Comparison of ENCODE assay signal across 15 mouse cellular contexts in the genomic region with DNA sequence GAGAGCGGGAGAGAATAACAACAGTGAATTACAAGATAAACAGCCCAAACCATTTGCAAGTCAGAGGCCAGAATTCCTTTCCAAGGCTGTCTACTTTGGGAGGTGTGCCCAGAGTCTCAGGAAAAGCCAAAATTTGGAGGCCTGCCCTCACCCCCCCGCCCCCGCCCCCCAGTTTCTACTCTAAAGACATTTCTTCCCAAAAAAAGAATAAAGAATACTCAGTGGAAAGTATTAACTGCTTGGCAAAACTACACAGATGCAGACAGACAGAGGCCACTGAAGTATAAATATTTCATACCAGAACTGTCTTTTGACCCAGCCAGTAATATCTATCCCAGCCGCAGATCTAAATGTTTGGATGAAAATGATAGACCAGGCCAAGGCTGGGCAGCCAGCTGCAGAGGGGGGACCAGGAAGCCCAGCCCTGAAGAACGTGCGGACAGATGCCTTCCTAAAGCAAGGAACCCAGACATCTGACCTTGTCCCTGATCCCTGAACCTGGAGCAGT. TPM values are rescaled to one million over a fixed set of nuclear protein-coding genes. Genes with fewer than 3 reads are reported as not detected.
DNase-seq lines count a peak whose midpoint lies in the region; ATAC-seq and TF ChIP-seq lines count a peak whose summit lies in the region.
"Had no signal": no experiment of that assay in that cellular context is flagged by ENCODE, and none has a peak within 500 bp of the region (broad histone marks: within the 10 kb centered on the region; RNA-seq: fewer than 3 reads in every experiment).

No protein-coding gene starts in this region.

- no peak for ATAC-seq in heart, embryonic 11.5 days (replicated peaks; ENCODE audit: insufficient number of reproducible peaks, low FRiP score, low TSS enrichment)
- peak; percentile 92 for ATAC-seq in lung, embryonic 16.5 days (ENCODE audit: low read depth)
- ATAC-seq: CD4-positive, CD25-positive, alpha-beta regulatory T cell, adult 4 months; forebrain, postnatal 0 days; Patski had no signal

- H3K4me3 ChIP-seq in heart, adult 2 months = no peak overlapping the region
- H3K4me3 ChIP-seq in heart, embryonic 11.5 days (ENCODE audit: low read depth, low read length) = no peak overlapping the region
- no peak overlapping the region for H3K4me3 ChIP-seq in lung, embryonic 16.5 days (ENCODE audit: low read length)

- no peak for TF ChIP-seq EP300 in heart, adult 2 months (IDR thresholded peaks at IDR 0.05; ENCODE audit: insufficient read depth, low read depth, low read length)

- DNase-seq in heart, adult 2 months = peak in 1 of 2 experiments; percentile 35
- peak; percentile 75 for DNase-seq in ovary, adult 18-20 months (ENCODE audit: low spot score)
- DNase-seq in ovary, postnatal 14 days (ENCODE audit: low spot score) = no peak
- no peak for DNase-seq in embryo, embryonic 10 days (ENCODE audit: low spot score)
- DNase-seq in embryo, embryonic 11 days = no peak
- DNase-seq: adrenal gland, postnatal 25 days; cerebellum, adult 8-10 months; forebrain, postnatal 0 days; midbrain, embryonic 14.5 days; thymus, adult 2 months had no signal

- H3K36me3 ChIP-seq in heart, adult 2 months (ENCODE audit: control insufficient read depth, insufficient read depth, low read length) = no peaks in the 10 kb centered on the region
- H3K36me3 ChIP-seq in heart, embryonic 11.5 days (ENCODE audit: control insufficient read depth, insufficient read depth, low read length) = no peaks in the 10 kb centered on the region
- no peaks in the 10 kb centered on the region for H3K36me3 ChIP-seq in lung, embryonic 16.5 days (ENCODE audit: control insufficient read depth, insufficient read depth, low read length)

- H3K4me2 ChIP-seq in heart, embryonic 11.5 days = no peak overlapping the region
- H3K4me2 ChIP-seq in lung, embryonic 16.5 days (ENCODE audit: low read depth, low read length) = no peak overlapping the region

- TF ChIP-seq CTCF in heart, adult 2 months (IDR thresholded peaks at IDR 0.05) = no peak

- no peaks in the 10 kb centered on the region for H3K27me3 ChIP-seq in heart, adult 2 months (ENCODE audit: control insufficient read depth, insufficient read depth, low read length)
- no peaks in the 10 kb centered on the region for H3K27me3 ChIP-seq in heart, embryonic 11.5 days (ENCODE audit: control insufficient read depth, insufficient read depth, low read length)
- no peaks in the 10 kb centered on the region for H3K27me3 ChIP-seq in lung, embryonic 16.5 days (ENCODE audit: control insufficient read depth, insufficient read depth, low read depth, low read length)
- H3K27me3 ChIP-seq: Patski had no signal

- TF ChIP-seq POLR2A in heart, adult 2 months (IDR thresholded peaks at IDR 0.05; ENCODE audit: insufficient read depth, low read depth, low read length) = no peak

- peaks cover 7% of the 10 kb centered on the region for H3K4me1 ChIP-seq in heart, adult 2 months (ENCODE audit: control insufficient read depth, insufficient read depth, low read length)
- H3K4me1 ChIP-seq in heart, embryonic 11.5 days (ENCODE audit: control insufficient read depth, insufficient read depth, low read length) = no peaks in the 10 kb centered on the region
- peaks cover 10% of the 10 kb centered on the region; the same call in 1 of the 2 replicates for H3K4me1 ChIP-seq in lung, embryonic 16.5 days (replicated peaks; ENCODE audit: control insufficient read depth, insufficient read depth, low read length)

- no peak overlapping the region; the same call in 1 of the 2 replicates for H3K9ac ChIP-seq in heart, adult 2 months (ENCODE audit: low read depth, low read length)
- H3K9ac ChIP-seq in heart, embryonic 11.5 days (ENCODE audit: low read depth, low read length) = no peak overlapping the region
- H3K9ac ChIP-seq in lung, embryonic 16.5 days (ENCODE audit: low read length) = no peak overlapping the region
- H3K9ac ChIP-seq: forebrain, postnatal 0 days; liver, embryonic 14.5 days had no signal

- H3K79me2 ChIP-seq in heart, adult 2 months (replicated peaks; ENCODE audit: control insufficient read depth, insufficient read depth, low read length) = no peaks in the 10 kb centered on the region

- peak overlapping the region; percentile 36 for H3K27ac ChIP-seq in heart, adult 2 months
- H3K27ac ChIP-seq in heart, embryonic 11.5 days (ENCODE audit: low read depth, low read length) = no peak overlapping the region
- peak overlapping the region; percentile 58 for H3K27ac ChIP-seq in lung, embryonic 16.5 days (ENCODE audit: low read length)
- H3K27ac ChIP-seq: liver, embryonic 14.5 days had no signal

- intact Hi-C loops in heart, adult 2 months (cut with DNase I) = no loop called here

- H3K9me3 ChIP-seq in heart, embryonic 11.5 days (replicated peaks; ENCODE audit: control insufficient read depth, low read length) = no peaks in the 10 kb centered on the region; the same call in none of the 2 replicates
- peaks cover 9% of the 10 kb centered on the region; the same call in 1 of the 2 replicates for H3K9me3 ChIP-seq in lung, embryonic 16.5 days (ENCODE audit: control insufficient read depth, low read length)

- WGBS in heart, adult 2 months = 46% methylated on average over 6 of the region's 6 CpGs
- WGBS in heart, embryonic 11.5 days (ENCODE audit: insufficient replicate concordance) = 54% methylated on average over 6 of the region's 6 CpGs
- WGBS in lung, embryonic 16.5 days = 32% methylated on average over 6 of the region's 6 CpGs

RNA-seq across cellular contexts. Expression of a gene that starts 40.8 kb away (rescaled TPM):
- total RNA-seq in heart, adult 2 months (2021) = 100 to 1,000 TPM in 1 of 2 experiments, 10 to 100 TPM in 1; 56.3 to 132 TPM
- polyA plus RNA-seq in heart, adult 2 months (2012; rRNA removed) = 33.8 and 37.3 TPM in 2 replicates
- 5.9 and 6.5 TPM in 2 replicates for polyA plus RNA-seq in heart, embryonic 11.5 days (2014; fragmentation: Nextera tagmentation; extraction: Ambion mirVana)
- polyA plus RNA-seq in lung, embryonic 16.5 days (2015; fragmentation: Nextera tagmentation; extraction: Ambion mirVana) = 11.7 and 12.8 TPM in 2 replicates
